Mouse (Mus musculus): ENCODE measurements around the gene Dhfr.
"Not testable (repeated sequence)": the region's sequence is repeated elsewhere in the genome, so short reads cannot be mapped to it uniquely, and the experiment has no call there.

The Dhfr gene

DNA sequence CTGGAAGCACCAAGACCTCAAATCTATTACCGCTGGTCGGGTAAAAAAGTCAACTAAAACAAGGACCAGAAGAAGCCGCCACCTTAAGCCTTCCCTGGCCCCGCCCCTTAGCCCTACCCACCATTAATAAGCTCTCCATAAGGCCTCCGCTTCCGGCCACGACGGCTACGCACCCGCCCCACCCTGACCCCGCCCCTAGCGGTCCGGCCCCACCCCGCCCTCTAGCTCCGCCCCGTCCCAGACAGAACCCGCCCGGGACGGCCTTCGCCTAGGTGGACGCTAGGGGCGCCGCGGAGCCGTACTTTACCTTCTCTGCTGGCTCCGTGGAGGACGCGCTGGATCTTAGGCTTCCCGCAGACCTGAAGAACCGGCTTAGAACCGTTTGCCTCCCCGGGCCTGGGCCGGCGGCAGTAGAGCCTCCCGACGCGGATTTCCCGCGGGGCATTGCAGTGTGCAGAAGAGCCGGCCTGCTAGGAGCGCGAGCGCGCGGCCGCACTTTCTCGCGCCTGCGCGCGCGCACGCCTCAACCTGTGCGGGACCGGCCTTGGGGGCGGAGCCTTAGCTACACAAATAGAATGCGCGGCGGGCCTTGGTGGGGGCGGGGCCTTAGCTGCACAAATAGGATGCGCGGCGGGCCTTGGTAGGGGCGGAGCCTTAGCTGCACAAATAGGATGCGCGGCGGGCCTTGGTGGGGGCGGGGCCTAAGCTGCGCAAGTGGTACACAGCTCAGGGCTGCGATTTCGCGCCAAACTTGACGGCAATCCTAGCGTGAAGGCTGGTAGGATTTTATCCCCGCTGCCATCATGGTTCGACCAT, at the start of gene Dhfr, which contains the start of gene Msh3:
Gene Dhfr, plus strand, starts transcription at position 271 of the 816 bp plus-strand sequence.
Gene Msh3, minus strand, starts transcription at position 548 of the 816 bp plus-strand sequence.
- DNase-seq: peak; percentile 97

DNA sequence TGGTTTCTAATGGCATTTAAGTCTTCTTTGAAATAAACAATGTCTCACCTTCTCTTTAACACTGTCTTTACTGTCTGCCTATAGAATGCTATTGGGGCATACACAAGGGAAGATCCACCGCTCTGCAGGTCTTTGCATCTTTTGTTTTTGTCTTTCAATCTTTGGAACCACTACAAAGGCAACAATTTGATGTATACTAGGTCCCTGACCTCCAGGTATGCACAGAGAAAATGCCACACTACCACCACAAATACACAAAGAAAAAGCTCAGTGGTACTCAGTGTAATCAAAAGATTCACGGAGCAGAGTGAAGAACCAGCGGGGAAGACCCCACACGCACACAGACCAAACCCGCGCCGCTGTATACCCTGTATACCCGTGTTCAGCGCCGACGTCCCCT, 48.8 kb upstream of the Dhfr start, which contains the start of gene Gm20379:
Gene Gm20379, plus strand, starts transcription at position 301 of the 400 bp plus-strand sequence.
- no peak for DNase-seq

DNA sequence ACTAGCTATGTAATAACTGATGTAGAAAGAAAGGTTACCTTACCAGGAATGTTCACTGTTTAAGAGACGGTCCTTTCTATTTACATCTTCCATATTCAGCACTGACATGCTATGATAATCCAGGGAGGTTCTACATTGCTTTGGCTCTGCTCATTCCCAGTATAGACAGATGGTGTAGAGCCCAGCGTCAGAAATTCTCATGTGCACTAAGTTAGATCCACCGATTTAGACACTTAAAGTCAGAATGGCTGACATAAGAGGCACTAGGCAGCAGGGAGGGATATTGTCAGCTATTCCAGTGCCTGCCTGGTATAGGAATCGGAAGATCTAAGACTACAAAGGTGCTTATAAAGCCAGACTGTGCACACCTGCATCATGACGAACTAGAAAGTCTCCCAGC, 39.9 kb upstream of the Dhfr start:
- DNase-seq: no peak

DNA sequence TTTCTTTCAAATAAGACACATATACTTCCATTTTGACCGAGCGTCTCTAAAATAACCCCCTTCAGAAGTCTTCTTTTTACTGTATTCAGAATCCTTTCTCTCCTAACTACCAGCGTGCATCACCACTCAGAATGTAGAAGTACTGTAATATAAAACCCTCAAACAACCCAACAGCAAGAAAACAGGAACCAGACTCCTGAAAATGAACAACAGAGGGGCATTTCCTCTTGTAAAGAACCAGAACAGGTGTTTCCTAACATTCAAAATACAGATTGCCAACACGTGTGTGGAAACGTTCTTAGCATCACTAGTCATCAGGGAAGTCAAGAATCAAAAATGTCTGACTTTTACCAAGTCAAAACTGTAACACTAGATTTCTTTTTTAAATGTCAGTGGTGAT, 33.8 kb upstream of the Dhfr start:
- DNase-seq: no peak

DNA sequence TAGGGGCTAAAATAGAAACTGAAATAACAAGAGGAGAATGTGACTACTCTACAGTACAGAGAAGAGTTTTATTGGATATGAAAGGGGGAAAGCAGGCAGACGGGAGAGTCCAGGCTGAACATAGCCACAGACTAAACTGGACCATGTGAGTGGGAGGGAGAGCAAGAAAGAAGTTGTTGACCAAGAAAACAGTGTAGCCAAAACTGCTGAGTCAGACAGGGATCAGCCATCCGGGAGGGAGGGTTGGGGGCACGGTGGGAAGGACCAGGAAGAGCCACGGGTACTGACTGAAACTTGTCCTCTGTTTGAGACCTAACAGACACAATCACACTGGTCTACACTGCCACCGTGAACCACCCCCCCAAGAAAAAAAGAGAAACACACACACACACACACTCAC, 28.5 kb upstream of the Dhfr start:
- DNase-seq: no peak

DNA sequence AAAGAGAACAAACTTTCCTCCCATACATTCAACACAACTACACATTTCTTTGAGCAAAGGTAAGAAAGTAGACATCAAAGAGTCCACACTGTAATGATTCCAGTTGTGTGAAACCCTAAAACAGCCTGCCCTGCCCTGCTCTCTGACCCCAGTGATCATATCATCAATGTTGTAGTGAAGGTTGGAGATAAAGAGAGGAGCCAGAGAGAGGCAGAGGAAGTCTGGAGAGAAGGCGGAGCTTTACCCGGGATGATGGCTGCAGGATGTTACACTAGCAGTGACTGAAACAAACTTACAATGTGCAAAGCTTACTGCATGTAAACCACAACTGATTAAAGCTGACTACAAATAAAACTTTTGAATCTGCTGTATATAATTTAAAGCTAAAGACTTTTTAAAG, 26.5 kb upstream of the Dhfr start:
- no peak for DNase-seq

DNA sequence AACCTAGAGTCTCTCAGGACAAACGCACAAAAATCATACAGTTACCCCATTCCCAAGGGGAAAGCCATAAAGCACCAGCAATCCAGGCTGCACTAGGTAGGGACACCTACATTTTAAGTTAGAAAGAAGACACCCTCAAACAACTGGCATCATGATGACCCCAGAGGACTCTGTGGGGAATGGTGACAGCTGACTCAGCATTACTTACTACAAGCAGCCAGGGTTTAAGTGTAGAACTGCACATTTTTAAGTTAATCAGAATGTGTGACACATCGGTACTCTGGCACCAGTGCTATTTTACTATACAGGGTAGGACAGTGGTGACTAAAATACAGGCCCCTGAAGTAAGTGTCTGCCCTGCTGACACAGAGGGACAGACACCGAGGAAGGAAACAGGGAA, 23.9 kb upstream of the Dhfr start:
- DNase-seq: no peak

DNA sequence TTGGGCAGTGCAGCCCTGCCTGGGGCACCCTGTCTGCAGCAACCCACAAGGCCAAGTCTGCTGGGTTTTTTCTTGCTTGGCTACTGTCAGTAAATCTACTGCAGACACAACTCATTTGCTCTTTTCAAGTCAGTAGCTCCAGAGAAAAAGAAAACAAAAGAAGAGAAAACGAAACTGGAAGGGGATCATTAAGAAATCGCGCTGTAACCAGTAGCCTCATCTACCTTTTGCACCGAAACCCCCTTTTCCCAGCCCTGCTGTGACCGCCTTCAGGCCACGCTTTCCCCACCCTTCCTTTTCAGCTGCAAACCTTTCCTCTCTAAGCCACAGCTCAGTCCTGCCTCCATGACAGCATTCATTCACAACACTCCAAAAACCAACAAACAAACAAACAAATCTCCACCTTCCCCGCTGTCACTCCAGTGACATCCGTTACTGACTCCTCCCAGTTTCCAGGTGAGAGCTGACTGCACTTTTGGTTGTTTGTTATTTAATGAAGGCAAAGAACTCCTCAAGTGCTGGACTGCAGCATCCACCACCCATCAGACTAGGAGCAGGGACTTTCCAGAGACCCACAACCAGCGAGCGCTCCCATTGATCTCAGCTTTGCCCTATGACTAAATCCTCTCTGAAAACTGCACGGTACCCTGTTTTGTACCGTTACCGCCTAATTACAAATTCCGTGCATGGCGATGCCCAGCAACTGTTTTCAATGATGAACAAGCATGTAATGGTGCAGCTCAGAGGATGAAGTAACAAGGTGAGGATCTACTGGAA, 22.2 kb upstream of the Dhfr start:
- no peak for DNase-seq

DNA sequence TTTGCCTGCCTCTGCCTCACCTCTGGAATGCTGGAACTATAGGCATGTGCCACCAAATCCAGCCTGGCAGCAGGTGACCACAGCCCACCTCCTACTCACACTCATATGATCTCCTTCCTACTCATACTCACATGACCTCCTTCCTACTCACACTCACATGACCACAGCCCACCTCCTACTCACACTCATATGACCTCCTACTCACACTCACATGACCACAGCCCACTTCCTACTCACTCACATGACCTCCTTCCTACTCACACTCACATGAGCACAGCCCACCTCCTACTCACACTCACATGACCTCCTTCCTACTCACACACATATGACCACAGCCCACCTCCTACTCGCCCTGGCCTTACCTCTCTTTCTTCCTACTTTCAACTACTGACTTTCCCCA, 17.7 kb upstream of the Dhfr start:
- no peak for DNase-seq

DNA sequence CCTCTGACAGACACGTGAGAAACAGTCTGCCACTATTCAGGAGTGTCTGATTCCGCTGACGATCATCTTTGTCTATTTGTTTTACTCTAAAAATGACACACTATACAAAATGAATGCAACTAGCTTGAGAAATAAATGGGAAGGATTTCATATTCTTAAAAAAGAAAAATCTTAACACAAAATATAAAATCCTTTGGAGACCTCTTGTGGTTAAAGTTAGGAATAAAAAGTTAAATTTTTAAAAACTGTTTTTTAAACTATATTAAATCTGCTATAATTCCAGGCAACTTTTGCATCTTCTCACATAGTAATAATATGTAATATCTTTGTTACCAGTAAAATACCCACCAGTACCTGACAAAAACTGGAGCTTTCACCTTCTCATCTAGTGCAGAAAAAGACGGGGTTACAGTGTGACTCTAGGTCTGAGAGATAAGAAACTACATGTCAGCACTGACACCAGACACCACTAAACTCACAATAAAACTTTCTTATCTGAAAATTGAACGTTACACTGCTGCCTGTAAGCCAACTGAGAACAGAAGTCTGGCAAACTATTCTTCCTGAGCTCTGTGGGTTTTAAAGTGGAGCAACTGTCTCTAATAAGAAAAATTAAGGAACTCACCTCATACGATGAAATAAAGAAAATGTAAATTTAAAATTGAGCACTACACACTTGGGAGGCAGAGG, 16.6 kb upstream of the Dhfr start:
- DNase-seq: no peak

DNA sequence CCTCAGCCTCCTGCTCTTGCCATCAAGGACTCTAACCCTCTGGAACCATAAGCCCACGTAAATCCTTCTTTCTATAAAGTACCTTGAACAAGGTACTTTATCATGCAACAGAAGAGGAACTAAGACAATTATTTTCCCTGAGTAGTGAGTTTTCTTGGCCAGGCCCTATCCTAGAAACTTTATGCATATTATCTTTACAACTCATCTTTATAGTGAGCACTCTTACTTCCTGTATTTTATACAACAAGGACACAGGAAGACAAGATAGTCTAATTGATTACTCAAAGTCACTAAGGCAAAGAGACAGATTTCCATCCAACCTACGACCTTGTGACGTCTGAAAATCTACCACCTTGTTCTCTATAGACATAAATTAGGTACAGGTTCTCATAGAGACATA, 14.7 kb upstream of the Dhfr start:
- DNase-seq: no peak

DNA sequence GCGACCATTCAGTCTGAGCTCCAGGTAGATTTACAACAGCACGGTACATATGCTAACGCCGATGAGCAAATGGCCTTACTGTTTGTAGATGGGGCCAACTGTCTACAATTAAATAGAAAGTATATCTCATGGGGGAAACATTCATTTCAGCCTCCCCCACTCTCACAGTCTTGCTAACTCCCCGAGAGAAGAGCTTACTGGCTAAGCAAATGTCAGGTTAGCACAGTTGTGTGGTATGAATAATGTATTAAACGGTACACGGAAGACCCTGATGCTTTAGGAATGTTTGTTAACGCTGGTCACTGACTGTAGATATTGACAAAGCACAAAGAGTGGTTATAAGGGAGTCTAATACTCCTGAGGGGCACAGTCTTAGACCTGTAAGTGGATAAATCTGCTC, 10.5 kb upstream of the Dhfr start:
- no peak for DNase-seq

DNA sequence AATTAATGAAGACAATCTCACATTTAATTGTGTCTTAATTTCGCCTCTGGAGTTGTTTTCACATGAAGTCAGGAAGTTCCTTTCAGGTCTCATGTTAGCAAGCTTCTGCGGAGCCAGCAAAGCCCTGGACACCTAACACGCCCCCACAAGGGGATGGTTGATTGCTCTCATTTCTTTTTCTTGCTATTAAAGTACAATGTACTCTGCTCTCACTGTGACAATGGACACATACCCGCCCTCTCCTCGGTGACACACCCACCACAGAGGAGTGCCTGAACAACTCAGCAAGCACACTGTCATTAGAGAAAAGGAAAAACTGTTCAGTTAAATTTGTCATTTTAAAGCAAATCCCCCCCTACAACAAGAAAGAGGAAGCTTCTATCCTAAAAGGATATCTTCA, 8.2 kb upstream of the Dhfr start:
- DNase-seq: no peak

DNA sequence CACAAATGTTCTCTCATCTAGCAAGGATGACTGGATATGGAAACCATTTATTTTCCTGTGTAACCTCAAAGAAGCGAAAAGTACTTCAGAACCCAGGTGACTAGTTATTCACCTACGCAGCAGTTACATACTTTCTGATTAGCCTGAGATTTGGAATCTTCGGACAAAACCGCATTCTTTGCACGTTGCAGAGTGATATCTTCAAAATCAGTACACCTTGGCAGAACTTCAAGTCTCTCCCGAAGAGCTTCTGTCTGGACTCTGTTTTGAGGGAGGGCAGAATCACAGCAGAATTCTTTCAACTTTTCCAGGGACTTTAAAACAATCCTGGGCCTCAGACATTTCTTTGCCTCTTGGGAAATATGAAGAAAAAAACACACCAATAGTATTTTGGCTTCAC, 3.4 kb upstream of the Dhfr start:
- no peak for DNase-seq

DNA sequence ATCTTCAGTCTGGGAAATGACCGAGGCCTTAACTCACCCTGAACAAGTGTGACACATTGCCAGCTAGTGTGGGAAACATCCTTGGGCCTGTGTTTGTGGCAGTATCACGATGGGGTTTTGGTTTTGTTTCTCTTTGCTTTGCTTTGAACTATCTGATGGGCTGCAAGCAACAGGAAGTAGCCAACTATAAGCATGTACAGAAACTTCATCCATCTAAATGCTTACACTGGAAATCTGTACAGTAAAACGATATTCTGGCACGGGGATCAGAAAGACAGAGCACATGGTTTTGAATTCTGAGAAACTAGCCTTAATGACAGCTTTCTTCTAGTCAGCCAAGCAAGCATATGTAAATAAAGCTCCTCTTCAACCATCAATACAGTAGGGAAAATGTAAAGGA, 570 bp upstream of the Dhfr start:
- no peak for DNase-seq

DNA sequence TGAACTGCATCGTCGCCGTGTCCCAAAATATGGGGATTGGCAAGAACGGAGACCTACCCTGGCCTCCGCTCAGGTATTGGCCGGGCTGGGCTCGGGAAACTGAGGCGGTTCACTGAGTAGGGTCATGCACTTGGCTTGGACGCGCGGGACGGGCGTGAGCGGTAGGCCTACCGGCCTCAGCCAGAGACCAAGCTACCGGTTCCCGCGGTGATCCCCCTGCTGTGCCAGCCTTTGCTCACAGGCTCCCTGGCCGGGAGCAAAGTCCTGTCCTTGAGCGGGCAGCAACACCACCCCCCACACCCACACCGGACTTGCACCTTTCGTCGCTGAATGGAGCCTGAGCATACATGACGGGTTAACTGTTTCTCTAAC, 732 bp downstream of the Dhfr start:
- DNase-seq: no peak

DNA sequence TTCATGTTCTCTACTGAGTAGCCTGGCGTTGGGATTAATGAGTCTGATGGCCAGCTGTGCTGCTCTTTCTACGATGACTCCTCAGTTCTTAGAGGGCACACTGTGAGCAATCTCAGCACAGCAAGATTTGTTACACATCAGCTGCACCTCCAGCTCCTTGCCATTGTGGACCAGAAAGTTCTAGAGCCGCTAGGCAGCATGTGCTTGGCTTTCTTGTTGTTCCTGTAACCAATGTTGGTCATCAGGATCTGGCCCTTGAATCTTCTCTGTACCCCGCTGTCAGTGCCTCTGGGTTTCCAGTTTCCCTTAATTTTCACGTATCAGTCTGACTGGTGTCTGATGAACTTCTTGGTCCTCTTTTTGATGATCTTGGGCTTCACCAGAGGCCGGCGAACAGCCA, 1.9 kb downstream of the Dhfr start:
- no peak for DNase-seq

DNA sequence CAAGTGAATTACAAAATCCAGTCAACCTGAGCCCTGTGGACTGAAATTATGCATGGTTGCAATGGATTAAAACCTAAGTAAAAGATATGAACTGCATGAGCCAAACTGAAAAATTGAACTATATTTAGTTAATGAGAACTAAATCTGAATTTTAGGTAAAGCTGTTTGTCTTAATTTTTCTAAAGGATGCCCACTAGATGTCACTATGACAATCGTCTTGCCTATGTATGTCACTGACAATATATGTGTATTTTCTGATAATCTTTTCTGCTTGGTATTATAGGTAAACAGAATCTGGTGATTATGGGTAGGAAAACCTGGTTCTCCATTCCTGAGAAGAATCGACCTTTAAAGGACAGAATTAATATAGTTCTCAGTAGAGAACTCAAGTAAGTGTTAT, 3.1 kb downstream of the Dhfr start:
- no peak for DNase-seq

DNA sequence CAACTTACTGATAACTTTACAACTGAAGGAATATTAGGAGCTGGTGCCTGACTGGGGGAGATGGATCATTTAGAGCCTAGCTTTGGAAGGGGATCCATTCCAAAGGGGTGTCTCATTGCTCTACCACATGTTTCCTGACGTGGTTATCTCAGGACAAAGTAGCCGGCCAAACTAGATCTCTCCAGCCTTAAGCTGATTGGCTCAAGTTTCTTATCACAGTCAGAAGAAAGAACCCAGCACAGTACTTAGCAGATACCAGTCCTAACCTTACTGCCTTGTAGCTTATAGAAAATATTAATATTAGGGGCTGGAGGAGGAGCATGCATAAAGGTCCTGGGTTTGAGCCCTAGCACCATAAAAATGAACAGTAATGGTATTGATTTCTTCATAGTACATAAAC, 7.1 kb downstream of the Dhfr start:
- DNase-seq: no peak

DNA sequence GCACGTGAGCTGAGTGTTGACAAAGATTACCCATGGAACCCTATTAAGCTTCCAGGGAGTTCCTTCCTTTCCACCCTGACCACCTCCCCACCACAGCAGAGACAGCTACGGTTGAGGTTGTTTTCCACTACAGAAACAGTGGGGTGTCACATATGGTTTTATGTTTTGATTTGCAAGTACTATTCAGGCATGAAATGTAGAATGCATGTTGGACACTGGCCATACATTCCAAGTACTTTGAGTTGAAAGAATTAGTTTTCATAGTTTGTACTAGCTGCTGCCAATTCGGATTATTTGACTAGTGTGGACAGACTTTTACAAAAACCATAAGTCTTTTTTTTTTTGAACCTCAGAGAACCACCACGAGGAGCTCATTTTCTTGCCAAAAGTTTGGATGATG, 10.8 kb downstream of the Dhfr start:
- no peak for DNase-seq

DNA sequence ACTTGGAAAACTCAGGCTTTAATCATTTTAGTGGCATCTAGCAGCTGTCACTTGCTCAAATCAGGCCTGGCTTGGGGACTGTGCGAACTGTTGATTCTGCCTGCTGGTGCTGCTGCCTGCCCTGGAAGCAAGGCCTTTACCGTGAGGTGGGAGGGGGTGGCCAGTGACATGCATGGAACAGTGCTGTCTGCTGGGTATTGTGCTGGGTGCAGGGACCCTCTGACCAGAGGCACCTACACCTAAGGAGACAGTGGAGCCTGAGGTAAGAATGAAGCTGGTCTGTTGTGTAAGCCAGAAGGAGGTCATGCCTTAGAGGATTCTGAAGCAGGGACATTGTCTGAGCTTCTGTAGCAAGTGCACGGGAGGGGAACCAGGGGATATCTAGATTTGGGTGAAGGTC, 16.3 kb downstream of the Dhfr start:
- no peak for DNase-seq

DNA sequence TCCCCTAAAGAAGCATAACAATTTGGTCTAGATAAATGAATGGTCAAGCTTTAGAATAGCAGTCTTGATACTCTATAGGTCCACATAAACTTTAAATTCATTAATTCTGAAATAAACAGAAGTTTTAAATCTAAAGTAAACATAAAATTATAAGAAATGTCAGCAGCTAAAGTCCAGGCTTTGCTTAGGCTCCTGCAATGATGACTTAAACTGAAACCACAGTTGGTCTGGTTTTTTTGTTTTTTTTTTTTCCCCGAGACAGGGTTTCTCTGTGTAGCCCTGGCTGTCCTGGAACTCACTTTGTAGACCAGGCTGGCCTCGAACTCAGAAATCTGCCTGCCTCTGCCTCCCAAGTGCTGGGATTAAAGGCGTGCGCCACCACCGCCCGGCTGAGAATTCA, 16.9 kb downstream of the Dhfr start:
- not testable (repeated sequence) for DNase-seq

DNA sequence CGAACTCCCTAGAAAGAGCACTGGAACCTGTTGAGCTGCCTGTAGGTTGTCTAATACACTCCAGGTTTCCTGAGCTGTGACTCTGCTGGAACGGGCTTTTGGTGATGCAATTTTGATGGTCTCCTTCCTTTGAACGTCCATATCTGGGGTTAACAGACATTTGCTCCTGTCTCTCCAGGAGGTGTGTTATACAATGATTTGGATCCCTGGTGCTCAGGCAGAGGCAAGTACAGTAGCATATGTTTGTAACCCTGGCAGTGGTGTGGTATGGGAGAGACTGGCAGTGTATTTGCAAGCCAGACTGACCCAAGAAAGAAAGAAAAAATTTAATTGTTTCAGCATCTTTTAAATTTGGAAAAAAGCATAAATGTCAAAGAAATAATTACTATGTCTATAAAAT, 32.8 kb downstream of the Dhfr start:
- no peak for DNase-seq
